Mouse (Mus musculus) liver, embryonic 14.5 days (tissue): ENCODE data around the gene Ripk3.

Source experiments
- CTCF ChIP-seq: IDR thresholded peaks from 2 replicates; pipeline ENCODE4 v1.5.1; 2016; ENCODE audit warnings: antibody characterized with exemption, low read depth, control low read depth
- EP300 ChIP-seq: IDR thresholded peaks from 2 replicates; pipeline ENCODE4 v1.6.1; 2016; ENCODE audit warnings: antibody characterized with exemption, low read depth

- no peak for TF ChIP-seq CTCF
- TF ChIP-seq EP300: no peak
These were observed 6.9 kb upstream of the Ripk3 start for GRCm38 (mm10) chr14:55795380-55796163.
